8 mouse cellular contexts compared by ENCODE assay signal in genomic region chr5:100108866-100109265, GRCm38 (mm10). TPM values are rescaled to one million over a fixed set of nuclear protein-coding genes. Genes with fewer than 3 reads are reported as not detected.
DNase-seq lines count a peak whose midpoint lies in the region; ATAC-seq lines count a peak whose summit lies in the region.

No protein-coding gene starts in this region.

- ATAC-seq in heart, embryonic 12.5 days (ENCODE audit: insufficient number of reproducible peaks, low FRiP score): no peak

- intact Hi-C loops in left cerebral cortex, postnatal 25 days (cut with DNase I): no loop called here

- H3K36me3 ChIP-seq in heart, embryonic 12.5 days: no peaks in the 10 kb centered on the region

- H3K4me2 ChIP-seq in heart, embryonic 12.5 days: no peak overlapping the region

- no peak overlapping the region for H3K27ac ChIP-seq in heart, embryonic 12.5 days (ENCODE audit: poor library complexity, severe bottlenecking)

- H3K9me3 ChIP-seq in heart, embryonic 12.5 days (replicated peaks): no peaks in the 10 kb centered on the region

- 74% methylated on average over 9 of the region's 9 CpGs for WGBS in heart, embryonic 12.5 days

- no peak overlapping the region for H3K4me3 ChIP-seq in heart, embryonic 12.5 days

- no peak overlapping the region for H3K9ac ChIP-seq in heart, embryonic 12.5 days

- 0 out of 2 replicates have a peak, but pooled peaks cover 5% of the 10 kb centered on the region for H3K4me1 ChIP-seq in heart, embryonic 12.5 days (replicated peaks)

- H3K27me3 ChIP-seq in heart, embryonic 12.5 days (replicated peaks): peaks cover 4% of the 10 kb centered on the region

- DNase-seq in retina, postnatal 1 day: peak; percentile 22
- DNase-seq in retina, embryonic 14.5 days (ENCODE audit: low spot score): no peak
- peak; percentile 51 to 61 for DNase-seq in frontal cortex, postnatal 10 days (ENCODE audit: low spot score in 2 of 2)
- DNase-seq in left cerebral cortex, postnatal 25 days (ENCODE audit: low spot score in 2 of 2): peak; percentile 57 to 88
- peak; percentile 81 to 91 for DNase-seq in right cerebral cortex, postnatal 10 days (ENCODE audit: low spot score in 2 of 2)
- no peak for DNase-seq in spleen, postnatal 14 days (ENCODE audit: low spot score in 2 of 2)
- no peak for DNase-seq in kidney, postnatal 14 days

RNA-seq across cellular contexts. Expression of gene Tmem150c, which starts 50.7 kb away (rescaled TPM):
- 10 to 100 TPM; 42.4 to 44.5 TPM for total RNA-seq in left cerebral cortex, postnatal 25 days (2021)
- 1.1 and 1.9 TPM in 2 replicates for polyA plus RNA-seq in heart, embryonic 12.5 days (2016; fragmentation: Nextera tagmentation; extraction: Ambion mirVana)

Comparison
In these comparisons a context has a peak if more than half of its experiments do, and no peak if none do; other contexts are left out.
1. DNase-seq: peak in retina, postnatal 1 day (single experiment), frontal cortex, postnatal 10 days (2 of 2), left cerebral cortex, postnatal 25 days (2 of 2) and right cerebral cortex, postnatal 10 days (2 of 2); none in retina, embryonic 14.5 days (single experiment), spleen, postnatal 14 days (0 of 2) and kidney, postnatal 14 days (single experiment).